Mouse (Mus musculus) liver, adult 2 months (tissue): ENCODE results near the gene Tgfbr3.

Experiments used
- CTCF ChIP-seq: fragments of 200-500 bp; IDR thresholded peaks from 2 replicates; pipeline ENCODE4 v1.5.1; 2011; ENCODE audit warnings: low read depth, low read length, control low read depth
- POLR2A ChIP-seq: fragments of 200-500 bp; IDR thresholded peaks from 2 replicates; pipeline ENCODE4 v1.6.1; 2011; ENCODE audit warnings: low read length, control low read depth; ENCODE audit not compliant: insufficient read depth; ENCODE audit errors: extremely low read depth

DNA sequence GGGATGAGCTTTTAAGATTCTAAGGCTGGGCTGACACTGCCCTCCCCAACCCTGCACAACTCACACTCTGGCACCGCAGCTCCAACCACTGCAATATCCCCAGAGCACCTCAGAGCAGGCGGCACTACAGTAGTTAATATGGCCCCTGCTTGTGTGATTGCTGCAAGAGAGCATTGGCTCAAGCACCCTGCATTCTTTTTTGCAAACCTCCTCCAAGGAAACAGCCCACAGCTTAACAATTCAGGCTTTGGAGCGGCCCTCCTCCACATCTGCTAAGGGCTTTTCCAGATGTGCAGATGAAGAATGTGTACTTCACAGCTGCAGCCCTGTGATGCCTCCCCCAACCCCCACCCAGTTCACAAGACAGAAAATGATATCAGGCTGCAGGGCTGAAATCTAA is 138.1 kb downstream of the Tgfbr3 start:
- TF ChIP-seq CTCF (no peak), POLR2A (no peak)
